Mouse (Mus musculus): ENCODE measurements around the gene Tbx6.

The Tbx6 gene

DNA sequence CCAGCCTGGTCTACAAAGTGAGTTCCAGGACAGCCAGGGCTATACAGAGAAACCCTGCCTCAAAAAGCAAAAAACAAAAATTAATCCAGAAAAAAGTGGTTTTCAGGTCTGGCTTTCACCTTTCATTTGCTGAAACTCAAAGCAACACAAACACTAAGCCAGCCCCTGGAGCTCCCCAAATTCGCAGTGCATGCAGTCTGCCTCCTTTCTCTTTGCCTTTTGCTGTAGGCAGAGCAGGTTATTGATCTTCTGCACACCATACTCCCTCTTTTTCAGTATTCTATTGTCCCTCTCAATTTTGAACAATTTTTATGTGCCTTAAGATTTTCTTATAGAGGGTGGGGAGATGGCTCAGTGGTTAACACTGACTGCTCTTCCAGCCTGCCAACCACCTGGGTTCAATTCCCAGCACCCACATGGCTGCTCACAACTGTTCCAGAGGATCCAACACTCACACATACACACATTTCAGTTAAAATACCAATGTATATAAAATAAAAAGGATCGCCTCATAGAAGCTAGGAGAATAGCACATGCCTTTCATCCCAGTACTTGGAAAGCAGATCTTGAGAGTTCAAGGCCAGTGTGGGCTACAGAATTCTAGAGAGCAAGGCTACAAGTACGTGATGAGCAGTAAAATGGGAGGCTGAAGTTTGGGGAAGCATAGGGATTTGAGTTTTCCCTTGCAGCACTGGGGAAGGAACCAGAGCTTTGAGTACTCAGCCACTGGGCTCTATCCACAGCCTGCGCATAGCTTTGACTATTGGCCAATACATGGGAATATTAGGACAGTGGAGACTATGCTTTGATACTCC is 12.4 kb downstream of the Tbx6 start:
- no peak for DNase-seq (ENCODE audit: extremely low read depth, low read depth)

GRCm38 (mm10) chr7:126794271-126794605 is 13.0 kb downstream of the Tbx6 start:
- no peak for DNase-seq (ENCODE audit: extremely low read depth, low read depth)

GRCm38 (mm10) chr7:126795387-126796317 is 14.4 kb downstream of the Tbx6 start:
- no peak for DNase-seq (ENCODE audit: extremely low read depth, low read depth)

GRCm38 (mm10) chr7:126796350-126796932 is 15.2 kb downstream of the Tbx6 start:
- no peak for DNase-seq (ENCODE audit: extremely low read depth, low read depth)

DNA sequence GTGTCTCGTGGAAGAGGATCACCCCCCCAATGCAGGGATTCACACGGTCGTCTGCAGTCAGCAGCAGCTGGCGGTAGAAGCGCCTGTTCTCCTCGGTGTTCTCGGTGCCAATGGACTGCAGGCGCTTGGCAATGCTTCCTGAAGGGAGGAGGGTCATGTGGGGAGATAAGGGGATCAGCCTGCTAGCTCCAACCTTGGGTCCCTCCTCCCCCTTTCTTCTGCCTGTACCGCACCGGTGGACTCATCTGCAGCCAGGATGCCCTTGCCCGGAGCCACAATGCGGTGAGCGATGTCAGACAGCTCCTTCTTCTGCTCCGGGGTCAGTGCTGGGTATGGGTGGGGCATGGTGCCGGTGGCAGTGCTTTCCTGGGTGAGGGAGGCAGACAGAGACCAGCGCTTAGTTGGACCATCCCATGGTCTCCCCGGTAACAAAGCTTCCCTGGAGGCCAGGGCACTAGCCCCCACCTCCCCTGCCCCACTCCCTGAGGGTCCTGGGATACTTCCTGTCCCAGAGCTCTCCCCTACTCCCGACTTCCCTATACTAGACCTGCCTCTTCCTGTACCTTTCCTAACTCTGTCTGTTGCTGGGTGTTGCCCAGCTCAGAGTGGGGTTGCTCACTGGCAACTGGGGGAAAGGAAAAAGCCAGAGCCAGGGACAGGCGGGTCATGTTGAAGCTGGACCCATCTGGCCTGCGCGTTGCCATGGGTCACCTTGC is 16.3 kb downstream of the Tbx6 start, which contains the start of gene Fam57b:
Gene Fam57b (plus strand): TSS at position 258 of the 716 bp plus-strand sequence.
- DNase-seq (ENCODE audit: extremely low read depth, low read depth): no peak

DNA sequence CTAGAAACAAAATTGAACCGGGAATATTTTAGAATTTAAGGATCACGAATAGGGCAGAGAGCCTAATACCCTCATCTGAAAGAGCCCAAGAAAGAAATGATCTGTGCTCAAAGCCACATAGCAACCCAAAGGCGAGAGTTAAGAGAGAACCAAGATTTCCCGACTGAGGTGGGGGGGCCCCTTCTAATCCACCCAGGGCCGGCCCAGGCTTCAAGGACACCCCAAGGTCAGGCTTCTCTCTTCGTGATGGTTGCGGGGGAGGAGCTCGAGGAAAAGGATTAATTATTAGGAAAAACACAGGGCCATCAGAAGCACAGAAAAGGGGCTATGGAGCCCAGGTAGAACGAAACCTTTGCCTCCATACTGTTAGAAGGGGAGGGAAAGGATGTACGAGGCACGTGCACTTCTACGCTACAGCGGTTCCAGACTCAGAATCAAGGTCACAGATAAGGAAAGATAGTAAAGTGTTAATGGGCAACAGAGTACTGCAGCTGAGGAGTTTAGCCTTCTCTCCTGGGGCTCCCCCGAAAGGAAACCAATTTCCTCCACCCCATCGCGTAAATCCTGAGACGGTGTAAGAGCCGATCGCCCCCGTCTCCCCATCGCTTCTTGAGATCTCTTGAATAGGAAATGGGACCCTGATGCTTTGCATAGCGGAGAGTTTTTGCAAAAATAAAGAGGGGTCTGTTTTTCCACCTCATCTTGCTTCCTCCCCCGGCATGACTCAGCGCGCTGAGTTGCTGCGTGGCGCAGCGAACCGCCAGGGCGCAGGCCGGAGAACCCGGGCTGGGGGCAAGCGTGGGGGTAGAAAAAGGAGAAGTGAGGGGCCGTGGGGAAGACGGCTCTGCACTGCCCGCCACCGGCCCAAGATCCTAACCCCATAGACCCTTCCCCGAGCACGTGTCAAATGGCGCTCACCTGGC is 17.1 kb downstream of the Tbx6 start:
- DNase-seq (ENCODE audit: extremely low read depth, low read depth): no peak

DNA sequence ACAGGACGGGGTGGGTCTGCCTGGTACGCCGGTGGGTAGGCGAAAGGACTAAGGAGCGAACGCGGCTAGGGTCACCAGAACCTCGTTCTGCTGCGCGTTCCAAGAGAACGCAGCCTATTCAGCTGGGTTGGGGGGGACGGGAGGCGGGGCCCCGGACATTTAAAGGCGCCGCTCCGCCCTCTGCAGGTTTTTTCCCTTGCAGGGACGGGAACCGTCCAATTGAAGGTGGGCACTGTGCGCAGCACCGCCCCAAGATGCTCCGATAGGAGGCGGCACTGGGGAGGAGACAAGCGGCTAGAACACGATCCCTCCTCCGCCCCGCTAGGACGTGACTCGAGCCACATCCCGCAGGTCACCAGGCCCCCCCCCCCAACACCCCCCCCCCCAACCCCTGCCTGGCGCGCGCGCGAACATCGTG is 17.8 kb downstream of the Tbx6 start:
- DNase-seq (ENCODE audit: extremely low read depth, low read depth): peak; percentile 90

DNA sequence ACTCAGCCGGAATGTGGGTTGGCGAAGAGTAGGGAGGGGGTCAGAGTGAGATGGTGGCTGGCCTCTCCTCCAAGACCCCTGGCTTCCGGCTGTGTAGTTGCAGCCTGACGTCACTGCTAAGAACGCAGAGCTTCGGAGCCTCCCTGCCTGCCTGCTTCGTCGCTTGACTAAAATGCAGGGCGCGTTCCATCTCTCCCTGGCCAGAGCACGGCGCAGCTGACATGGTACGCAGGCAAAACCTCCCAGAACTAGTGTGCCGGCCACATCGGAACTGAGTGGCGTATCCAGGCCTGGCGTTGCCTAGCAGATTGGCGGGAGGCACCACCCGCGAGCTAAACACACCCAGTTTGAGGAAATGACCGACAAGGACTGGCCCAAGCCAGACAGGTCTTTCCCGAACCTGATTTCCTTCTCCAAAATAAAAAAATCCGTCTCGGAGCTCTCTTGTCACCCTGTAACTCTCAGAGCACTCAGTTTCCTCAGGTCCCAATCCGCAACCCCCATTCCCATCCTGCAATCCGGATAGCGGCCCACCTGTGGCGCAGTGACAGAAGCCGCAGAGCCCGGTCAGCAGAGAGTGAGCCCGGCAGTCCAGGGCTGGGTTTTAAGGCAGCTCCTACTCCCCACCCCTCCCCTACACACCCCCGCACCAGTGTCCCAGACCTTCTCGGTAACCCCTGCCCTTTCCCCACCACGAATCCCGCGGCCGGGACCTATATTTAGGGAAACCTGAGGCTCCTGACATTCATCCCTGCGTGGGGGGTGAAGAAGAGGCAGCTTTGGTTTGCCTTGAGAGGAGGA is 18.4 kb downstream of the Tbx6 start:
- DNase-seq (ENCODE audit: extremely low read depth, low read depth): peak; percentile 80

DNA sequence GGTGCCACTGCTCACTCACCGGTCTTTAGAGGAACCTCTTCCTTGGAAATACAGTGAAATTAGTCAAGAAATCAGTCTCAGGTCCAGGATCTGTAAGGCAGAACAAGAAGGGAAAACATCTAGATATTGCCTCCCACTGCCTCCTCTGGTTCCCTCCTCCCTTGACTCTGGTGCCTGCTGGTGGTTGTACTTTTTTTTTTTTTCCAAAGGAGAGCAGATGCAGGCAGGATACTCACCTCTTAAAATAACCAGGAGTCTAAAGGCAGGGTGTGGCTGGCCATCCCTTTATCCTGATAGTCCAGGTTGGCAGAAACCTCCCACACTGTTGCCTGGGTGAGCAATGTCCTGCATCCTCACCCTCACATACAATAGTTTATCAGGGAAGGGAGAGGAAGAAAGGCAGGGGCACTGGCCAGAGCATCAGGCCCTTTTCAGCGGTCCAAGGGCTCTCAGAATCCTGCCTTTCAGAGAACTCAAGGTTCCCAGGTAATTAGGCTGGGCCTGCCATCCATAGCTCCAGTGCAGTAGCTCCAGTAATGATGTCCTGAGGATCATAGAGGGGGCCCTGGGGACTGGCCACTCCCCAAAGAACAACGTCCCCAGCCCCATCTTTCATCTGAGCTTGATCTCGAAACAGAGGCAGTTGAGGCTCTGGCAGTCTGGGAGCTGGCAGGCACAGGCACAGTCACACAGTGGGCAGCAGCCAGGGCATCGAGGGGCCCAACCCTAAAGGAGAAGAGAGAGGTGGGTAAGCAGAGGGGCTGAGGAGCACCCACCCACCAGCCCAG is 19.2 kb downstream of the Tbx6 start:
- no peak for DNase-seq (ENCODE audit: extremely low read depth, low read depth)

DNA sequence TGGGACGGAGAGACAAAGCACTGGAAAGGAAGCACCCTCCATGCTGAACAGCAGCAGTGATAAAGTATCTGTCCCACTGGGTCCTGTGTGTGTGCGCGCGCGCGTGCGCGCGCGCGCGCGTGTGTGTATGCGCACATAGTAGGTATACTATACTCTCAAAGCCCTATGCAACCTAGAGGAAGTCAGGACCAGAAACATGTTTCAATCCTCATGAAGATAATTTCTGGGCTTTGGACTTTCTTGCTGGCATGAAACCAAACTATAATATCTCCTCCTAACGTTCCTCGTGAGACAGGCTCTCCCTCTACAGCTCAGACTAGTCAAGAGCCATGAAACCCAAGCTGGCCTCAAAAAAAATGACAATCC is 19.8 kb downstream of the Tbx6 start:
- no peak for DNase-seq (ENCODE audit: extremely low read depth, low read depth)

DNA sequence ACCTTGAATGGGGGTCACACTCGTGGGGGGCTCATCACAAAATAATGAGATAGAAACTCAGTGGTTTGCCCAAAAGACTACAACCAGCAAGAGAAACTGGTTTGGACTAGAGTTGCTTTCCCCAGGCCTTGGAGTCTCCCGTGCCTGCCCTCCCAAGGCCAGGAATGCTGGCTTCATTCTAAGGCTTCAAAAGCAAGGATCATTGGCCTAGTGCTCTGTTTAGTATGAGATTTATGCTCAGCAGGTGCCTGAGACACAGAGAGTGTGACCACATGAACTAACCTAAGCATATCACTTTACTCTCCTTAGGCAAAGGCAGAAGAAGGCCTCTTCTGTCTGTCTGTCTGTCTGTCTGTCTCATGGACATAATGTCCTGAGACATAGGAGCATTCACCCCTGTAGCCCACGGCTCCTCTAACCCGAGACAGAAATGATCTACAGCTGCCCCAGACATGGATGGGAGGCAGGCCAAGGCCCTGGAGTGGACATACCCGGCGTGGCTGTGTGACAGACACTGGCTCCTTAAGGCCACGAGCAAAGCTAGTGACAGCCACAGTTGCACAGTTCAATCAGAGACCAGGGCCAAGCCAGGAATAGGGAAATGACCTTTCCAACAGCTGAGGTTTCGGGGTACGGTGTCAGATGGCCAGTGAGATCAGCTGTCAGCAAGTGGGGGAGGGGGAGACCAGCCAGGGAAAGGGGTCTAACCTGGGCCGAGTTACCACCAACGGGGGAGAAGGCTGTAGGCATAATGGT is 21.0 kb downstream of the Tbx6 start:
- no peak for DNase-seq (ENCODE audit: extremely low read depth, low read depth)

DNA sequence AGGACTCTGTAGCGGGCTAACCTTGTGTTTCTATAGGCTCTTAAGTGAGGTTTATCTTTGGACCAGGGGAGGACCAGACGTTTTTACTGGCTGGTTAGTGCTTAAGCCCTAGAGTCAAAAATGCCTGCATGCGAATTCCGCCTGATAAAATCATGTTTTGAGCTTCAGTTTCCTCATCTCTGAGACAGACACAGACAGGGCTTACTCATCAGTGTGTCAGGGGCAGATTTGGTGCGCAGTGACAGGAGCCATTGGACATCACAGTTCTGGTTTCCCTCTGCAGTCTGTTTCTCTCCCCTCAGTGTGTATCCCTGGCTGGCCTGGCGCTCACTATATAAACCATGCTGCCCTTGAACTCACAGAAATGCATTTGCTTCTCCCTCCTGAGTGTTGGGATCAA is 21.9 kb downstream of the Tbx6 start:
- no peak for DNase-seq (ENCODE audit: extremely low read depth, low read depth)

DNA sequence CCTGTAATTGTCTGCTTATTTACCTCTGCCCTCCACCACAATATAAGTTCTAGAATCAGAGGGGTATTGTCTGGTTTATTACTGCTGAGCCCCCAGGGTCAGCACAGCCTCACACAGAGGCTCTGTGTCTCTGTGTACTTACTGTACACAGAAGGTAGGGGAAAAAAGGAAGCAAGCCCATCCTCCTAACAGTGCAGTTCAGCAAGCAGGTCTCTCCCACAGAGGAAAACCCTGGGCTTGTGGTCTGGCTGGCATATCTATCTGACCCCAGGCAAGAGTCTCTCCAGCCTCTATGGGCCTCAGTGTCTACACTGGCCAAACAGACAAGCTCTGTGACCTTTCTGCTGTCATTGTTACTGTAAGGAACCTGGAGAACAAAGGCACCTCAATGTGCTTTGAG is 22.5 kb downstream of the Tbx6 start:
- DNase-seq (ENCODE audit: extremely low read depth, low read depth): no peak

DNA sequence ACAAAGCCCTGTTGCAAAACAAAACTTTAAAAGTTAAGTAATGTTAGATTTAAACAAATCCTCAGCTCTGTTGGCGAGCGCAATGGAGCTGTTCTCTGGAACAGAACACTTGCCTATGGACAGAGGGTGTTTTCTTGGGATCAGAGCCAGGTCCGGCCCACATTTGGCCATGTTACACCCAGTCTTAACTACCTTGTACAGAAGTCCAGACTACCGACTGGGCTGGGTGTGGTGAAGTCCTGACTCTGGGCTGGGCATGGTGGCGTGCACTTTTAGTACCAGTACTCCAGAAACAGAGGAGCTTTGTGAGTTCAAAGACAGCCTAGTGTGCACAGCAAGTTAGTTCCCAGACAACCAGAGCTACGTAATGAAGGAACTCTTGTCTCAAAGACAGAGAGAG is 25.7 kb downstream of the Tbx6 start:
- DNase-seq (ENCODE audit: extremely low read depth, low read depth): no peak

- no peak for DNase-seq (ENCODE audit: extremely low read depth, low read depth)
These were observed 26.1 kb downstream of the Tbx6 start for GRCm38 (mm10) chr7:126807405-126807804.

DNA sequence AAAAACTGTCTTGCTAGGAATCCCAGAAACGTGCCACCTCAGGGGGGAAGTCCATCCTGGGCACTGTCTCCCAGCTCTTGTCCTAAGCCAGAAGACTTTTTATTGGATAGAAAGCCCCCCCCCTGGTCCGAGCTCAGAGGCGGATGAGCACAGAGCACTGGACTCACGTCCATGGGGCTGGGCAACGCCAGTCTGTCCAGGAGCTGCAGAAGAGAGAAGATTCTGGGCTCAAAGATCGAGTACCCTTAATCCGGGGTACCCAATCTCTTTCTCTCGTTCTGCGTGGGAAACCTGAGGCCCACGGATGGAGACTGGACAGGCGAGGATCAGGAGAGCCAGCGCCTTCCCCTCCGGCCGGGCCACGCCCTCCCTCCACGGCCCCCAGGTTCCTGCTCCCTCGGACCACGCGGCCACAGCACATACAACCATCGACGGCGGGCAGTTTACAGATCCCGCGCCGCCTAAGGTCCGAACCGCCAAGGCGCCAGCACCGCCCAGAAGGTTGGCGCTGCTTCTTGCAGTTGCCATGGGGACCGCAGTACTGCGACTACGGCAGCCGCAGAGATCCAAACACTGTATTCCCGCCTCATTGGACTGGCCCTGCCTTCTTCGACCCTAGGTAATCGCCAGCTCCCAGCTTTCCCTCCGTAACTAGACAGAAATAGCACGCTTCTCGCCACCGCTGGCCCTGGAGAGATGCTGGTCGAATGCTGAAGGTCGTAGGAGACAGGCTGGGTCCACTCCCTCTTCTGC is 27.6 kb downstream of the Tbx6 start:
- no peak for DNase-seq (ENCODE audit: extremely low read depth, low read depth)

- no peak for DNase-seq (ENCODE audit: extremely low read depth, low read depth)
These were observed 28.6 kb downstream of the Tbx6 start for GRCm38 (mm10) chr7:126809723-126810369.
